Mouse (Mus musculus): ENCODE measurements at regions not wholly inside any gene's neighbourhood (a gene's known extent, or its start where the extent isn't known, plus 50 kb on each side); places are given as distances from the start of the nearest gene placed in this dataset.

DNA sequence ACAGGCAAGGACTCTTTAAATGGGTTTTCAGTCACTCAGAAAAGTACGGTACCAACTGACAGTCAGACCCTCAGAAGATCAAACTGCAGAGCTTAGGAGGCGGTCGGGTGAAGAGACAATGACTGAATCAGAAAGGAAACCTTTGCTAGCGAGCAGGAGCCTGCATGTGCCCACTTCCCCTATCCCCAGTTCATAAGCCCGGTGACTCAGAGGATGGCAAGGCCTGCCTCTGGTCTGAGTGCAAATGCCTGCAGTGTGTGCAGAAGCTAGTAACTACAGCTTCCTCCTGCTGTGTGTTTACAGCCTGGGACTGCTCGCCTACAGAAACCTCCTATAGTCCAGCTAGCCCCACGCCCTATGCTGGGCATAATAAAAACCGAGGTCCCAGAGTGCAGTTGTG lies 58.7 kb upstream of the Gm26657 start:
- TF ChIP-seq POLR2A (IDR thresholded peaks at IDR 0.05; ENCODE audit: borderline replicate concordance, extremely low read depth, insufficient read depth, insufficient read length, poor library complexity, severe bottlenecking) (no peak), CTCF (IDR thresholded peaks at IDR 0.05; ENCODE audit: borderline replicate concordance, extremely low read depth, insufficient read depth, insufficient read length) (no peak)

All from brain, embryonic 14.5 days (tissue).